Mouse (Mus musculus): ENCODE measurements at regions not wholly inside any gene's neighbourhood (a gene's known extent, or its start where the extent isn't known, plus 50 kb on each side); places are given as distances from the start of the nearest gene placed in this dataset.
A peak's percentile ranks its signal among the peaks of the same experiment; 100 is the strongest.
"Not testable (repeated sequence)": the region's sequence is repeated elsewhere in the genome, so short reads cannot be mapped to it uniquely, and the experiment has no call there.

DNA sequence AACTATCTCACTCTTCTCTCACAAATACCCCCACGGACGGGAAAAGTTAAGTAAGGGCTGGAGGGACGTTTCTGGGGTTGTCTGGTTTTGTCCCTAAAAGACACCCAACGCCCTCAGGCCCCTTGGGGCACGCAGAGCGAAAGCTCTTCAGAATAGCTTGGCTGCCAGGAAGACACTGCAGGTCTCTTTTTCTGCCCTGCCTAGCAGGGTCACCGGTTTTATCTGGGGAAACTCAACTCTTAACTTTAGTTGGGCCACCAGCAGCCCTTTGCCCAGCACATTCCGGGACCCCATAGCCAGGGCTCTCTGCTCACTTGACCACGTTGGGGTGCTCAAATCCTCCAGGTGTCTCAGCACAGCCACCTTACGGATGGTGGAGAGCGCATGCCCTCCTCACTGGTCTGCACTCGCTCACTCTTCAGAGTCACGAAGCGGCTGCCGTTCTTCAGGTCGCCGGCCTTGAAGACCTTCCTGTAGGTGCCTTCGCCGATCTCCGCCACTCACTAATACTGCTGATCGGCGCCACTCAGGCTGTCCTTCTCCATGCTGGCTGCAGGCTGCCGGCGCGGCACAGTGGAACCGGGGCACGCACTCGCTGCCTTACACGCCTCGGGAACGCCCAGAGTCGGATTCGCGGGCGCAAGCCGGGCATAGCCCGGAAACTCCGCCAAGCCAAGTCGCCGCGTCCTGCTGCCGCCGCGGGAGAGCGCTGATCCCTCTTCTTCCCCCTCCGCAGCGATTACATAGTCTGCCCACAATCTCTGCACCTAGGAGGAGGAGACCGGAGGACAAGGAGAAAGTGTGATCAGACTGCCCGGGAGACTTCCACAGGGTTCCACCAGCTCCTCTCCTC lies 83.0 kb downstream of the Ulbp1 start:
- peak; percentile 28 for DNase-seq

DNA sequence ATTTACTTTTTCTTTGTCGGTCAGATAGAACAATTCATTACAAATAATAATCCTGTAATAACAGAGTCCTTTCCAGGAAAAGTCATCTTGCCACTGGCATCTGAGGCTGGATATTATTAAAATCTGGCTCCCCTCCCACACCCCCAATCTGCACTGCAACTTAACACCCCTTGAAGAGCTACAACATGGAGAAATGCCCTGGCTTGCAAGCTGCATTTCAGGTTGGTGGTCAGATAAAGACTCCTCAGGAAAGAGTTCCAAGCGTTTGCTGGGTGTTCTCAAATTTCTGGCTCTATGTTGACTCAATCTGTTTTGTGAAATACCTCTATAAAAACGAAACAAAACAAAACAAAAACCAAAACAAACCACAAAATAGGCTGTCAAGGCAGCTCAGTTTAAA lies 114.6 kb downstream of the Ulbp1 start:
- DNase-seq: not testable (repeated sequence)

DNA sequence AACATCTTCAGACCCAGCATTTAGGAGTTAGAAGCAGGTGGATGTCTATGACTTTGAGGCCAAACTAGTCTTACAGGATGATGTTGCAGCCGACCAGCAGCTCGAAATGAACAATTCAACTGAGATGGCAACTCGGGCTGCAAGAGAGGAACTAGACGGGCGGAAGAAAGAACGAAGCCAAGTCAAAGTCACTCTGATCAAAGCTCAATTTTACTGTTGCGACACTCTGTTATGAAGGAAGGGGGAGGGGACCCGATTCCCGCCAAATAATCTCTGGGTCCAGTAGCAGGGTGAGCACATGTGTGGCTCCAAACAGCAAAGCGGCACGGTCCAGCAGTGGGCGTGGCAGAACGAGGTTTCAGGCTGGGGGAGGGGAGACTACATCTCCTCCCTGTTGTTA lies 129.1 kb downstream of the Ulbp1 start:
- DNase-seq: not testable (repeated sequence)

DNA sequence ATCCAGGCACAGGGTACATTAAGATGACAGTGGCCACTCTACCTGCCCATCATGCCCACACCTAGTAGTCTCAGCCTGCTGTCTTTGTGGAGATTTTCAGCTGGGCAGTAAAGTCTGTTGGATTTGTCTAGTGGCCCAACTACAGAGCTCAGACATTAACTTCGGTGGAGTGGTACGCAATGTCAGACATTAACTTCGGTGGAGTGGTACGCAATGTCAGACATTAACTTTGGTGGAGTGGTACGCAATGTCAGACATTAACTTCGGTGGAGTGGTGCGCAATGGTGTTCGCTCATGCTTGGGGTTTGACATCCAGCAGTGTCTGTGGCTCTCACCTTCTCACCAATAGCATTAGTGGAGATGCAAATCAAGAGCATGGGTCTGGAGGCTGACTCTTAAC lies 129.7 kb downstream of the Ulbp1 start:
- DNase-seq: not testable (repeated sequence)

DNA sequence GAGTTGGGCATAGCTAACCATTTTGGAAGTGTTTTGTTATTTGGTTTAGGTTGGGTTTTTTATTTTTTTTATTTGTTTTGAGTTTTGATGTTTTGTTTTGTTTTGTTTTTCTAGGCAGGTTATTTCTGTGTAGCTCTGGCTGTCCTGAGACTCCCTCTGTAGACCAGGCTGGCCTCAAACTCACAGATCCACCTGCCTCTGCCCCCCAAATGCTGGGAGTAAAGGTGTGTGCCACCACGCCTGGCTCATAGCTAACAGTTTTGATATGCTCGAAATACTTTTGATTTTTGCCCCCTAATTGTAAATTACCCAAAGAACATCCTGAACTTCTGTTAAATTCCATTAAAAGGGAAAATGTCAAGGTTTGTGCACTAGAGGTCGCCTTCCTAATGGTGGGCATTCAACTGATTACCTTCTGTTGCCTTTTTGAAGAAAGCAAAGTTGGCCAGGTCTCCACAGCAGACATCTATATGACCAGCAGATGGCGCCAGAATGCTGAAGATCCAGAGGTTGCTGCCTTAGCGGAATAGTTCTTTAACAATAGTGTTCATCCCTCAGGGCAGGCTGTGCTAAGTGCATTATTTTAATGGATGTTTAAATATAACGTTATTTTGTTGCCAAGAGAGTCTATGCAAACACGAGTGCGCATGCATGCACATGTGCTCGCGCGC lies 121.2 kb upstream of the Cnksr3 start:
- DNase-seq: peak; percentile 32

DNA sequence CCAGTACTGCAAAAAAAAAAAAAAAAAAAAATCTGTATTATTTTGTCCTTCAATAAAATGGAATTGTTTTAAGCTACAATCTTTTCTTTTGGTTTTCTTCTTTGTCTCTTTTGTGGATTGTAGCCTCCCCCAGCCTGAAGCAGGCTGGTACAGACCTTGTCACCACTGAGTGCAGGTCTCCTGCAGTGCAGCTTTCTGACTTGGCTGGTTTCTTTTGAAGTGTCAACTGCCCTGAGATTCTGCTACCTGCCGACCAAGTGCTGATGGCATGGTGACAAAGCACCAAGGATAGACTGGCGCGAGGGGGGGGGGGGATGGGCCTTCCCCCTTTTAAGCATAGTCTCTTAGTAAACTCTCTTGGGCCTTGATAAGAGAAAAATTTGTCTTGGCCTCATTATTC lies 116.2 kb upstream of the Cnksr3 start:
- no peak for DNase-seq

DNA sequence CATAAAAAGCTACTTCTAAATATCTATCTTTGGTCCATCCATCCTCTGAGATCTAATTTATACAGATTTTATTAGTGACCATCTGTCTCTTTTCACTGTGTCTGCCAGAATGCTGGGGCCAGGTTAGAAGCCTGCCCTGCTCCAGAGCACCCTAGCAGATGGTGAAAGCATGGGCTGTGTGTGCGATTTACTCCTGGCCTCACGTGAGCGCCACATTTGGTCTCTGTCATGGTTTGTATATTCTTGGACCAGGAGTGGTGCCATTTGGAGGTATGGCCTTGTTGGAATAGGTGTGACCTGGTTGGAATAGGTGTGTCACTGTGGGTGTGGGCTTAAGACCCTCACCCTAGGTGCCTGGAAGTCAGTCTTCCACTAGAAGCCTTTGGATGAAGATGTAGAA lies 115.0 kb upstream of the Cnksr3 start:
- DNase-seq: not testable (repeated sequence)

DNA sequence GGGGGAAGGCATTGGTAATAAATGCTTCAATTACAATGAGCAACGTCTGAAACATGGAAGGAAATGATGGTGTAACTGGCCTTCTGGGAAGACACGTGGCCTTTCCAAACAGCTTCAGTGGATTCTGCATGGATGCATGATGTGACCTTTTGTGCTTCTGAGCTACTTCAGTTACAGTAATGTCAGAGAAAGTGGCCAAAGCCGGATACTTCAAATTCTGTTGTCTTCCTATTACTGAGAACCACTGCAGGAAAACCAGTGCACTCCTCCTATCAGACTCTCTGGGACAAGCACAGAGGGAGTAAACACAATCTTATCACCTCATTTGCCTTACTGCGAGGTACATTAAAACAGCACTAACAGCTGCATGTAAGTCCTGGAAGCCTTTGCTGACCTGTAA lies 113.0 kb upstream of the Cnksr3 start:
- DNase-seq: no peak

DNA sequence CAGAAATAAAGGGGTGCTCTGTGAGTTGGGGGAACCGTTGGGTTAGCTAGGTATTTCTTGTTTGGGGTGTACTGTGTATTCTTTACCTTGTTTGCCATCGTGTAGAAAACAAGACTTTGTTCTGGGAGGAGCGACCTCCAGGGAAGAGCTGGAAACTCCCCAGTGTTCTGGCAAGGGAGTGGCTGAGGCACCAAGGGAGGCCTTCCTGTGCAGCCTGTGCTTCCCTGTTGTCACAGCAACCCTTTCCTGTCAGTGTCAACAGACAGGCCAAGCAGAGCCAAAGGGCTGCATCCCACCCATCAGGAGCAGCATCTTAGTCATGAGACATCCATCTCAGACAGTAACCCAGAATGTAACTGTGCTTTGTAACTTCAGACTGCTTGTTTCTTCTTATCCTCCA lies 111.2 kb upstream of the Cnksr3 start:
- DNase-seq: no peak

DNA sequence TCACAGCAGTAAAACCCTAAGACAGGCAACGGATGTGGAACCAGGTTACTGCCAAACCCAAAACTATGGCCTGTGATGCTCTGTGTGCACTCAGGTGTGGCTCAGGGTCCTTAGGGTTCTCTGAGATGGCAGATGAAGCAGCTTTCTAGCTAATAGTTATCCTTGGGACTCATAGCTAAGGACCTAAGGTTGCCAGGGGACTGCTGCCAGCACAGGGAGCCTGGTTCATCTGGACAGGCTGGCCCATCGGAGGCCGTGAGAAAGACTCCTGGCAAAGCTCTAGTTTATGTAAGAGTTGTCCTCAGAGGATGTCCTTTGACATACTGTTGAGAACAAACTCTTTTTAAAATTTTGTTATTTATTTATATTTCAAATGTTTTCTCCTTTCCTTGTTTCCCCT lies 97.9 kb upstream of the Cnksr3 start:
- no peak for DNase-seq

DNA sequence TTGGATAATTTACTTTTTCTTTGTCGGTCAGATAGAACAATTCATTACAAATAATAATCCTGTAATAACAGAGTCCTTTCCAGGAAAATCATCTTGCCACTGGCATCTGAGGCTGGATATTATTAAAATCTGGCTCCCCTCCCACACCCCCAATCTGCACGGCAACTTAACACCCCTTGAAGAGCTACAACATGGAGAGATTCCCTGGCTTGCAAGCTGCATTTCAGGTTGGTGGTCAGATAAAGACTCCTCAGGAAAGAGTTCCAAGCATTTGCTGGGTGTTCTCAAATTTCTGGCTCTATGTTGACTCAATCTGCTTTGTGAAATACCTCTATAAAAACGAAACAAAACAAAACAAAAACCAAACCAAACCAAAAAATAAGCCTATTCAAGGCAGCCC lies 93.8 kb upstream of the Cnksr3 start:
- DNase-seq: not testable (repeated sequence)

DNA sequence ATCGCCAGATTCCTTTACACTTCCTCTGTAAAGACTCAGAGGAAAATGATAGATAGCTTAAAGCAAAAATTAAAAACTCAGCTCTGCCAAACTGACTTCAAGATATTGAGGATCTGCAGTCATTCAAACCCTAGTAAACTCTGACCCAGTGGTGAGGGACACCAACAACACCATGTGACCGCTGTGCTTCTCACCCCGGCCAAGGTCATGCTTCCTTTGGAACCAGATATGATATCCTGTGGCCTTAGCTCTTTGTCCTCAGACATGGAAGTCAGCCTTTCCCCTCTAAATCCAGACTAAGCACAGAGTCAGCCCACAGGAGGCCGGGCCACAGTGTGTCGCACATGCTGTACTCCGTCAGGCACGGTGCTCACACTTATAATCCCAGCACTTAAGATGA lies 86.3 kb upstream of the Cnksr3 start:
- no peak for DNase-seq

DNA sequence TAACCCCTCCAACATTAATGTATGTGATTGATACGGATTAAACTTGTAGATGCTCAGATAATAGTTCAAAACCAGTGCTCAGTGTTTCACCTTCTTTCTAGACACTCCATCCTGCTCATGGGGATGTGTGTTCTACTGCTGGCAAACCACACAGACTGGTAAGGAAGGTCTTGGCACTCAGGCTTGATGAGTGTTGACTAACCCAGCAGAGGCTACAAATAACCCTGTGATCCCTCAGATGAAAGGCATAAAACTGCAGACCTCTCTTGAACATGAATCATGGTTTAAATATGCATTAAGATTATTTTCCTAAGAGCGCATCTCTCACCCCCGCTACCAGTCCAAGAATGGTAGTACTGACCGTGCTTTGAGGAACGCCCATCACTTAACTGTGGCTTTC lies 83.9 kb upstream of the Cnksr3 start:
- no peak for DNase-seq

DNA sequence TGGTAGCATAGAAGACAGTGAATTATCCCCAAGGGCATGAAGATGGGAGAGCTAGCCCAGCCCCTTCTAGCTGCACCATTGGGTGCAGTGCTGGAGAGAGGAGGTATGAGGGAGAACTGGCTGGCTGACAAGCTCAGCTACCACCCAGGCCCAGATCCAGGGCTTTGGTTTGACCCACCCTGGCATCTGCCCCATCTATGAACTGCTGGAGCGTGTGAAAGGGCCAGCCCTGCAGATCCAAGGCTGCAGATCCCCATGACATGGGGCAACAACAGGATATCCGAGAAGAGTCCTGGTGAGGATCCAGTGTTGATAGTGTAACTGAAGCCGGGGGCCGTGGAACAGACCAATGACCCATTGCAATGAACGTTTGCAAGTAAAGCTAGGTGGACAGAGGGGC lies 81.2 kb upstream of the Cnksr3 start:
- no peak for DNase-seq

DNA sequence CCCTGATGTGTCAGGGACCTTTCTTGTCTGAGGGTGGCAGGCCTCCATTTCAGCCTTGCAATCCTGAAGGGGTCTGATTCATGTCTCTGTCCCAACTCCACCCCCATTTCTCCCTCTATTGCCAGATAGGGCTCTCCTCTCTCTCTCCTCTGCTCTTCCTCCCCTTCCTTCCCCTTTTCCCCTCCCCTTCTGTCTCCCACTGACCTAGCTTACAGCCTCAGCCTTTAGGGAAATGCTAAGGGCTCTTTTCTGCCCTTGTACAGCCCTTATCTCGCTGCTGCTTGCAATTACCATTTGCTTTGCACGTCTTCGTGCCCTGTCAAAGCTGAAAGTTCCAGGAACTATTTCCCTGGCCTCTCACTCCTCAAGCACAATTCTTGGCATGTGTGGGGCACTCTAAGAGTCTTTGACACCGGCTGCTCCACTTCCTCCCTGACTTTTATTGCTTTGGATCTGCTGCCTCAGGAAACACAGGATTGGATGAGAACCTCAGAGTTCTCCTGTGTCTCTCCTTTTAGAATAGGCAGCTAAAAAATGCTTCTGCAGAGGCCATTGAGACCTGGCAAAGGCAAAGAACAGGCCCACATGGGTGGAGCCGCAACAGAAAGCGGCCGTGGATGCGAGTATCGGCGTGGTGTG lies 77.9 kb upstream of the Cnksr3 start:
- DNase-seq: no peak

DNA sequence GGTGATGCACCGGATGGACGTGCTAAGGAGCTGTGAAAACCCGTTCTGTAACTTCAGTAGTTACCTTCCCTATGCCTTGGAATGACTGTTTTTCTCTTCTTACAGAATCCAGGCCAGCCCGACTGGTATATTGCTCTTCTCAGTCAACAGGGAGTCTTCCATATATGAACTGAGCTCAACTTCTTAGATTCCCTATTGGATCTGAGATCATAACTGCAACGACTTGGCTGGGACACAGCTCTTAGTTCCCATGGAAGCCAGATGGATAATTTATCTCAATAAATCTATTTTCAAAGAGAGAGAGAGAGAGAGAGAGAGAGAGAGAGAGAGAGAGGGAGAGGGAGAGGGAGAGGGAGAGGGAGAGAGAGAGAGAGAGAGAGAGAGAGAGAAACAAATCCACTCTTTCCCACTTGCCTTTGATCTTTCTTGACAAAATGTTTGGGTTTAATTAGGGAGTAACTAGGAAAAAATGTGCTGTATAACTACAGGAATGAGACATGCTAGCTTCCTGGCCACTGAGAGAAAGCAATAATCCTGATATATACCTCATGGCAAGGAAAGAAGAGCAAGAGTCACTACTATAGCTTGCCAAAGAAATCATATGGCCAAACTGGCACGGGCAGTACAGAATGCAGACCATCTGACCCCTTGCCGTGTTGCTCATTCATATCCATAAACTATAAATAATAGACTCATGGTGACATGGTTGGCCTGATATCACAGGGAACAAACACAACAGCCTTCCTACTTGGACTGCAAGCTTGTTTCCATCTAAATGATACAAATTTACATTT lies 73.3 kb upstream of the Cnksr3 start:
- DNase-seq: no peak

DNA sequence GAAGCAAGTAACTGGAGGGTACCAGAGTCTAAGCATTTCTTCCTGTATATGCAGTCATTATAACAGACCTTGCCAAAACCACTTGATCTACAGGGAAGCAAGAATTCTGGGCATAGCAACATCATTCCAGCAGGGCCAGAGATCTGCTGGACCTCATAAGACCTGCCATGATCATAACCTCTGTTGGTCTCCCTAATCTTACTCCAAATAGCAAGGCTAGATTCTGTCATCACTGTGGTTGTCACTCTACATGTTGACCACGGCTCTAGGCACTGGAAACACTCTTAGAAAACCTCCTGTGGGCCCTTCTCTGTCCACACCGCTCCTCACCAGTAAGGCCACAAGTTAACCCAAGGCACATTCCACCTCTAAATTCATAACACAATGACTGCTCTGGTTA lies 68.4 kb upstream of the Cnksr3 start:
- no peak for DNase-seq

DNA sequence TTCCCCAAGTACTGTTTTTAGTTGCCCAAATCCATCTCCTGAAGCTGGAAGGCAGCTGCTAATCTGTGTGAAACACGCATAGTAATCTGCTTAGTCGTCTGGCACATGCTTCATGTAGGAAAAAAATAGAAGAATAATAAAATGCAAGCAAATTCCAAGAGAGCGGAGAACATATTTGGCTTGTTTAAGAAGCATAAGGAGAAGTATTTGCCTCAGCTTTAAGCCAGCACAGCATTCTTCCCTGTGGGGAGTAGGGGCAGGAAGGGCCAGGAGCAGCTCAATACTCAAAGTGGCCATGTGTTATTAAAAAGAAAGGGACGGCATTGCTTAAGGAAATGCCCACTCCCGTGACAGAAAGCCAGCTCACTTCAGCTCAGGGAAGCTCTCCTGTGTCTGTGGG lies 66.8 kb upstream of the Cnksr3 start:
- DNase-seq: no peak

DNA sequence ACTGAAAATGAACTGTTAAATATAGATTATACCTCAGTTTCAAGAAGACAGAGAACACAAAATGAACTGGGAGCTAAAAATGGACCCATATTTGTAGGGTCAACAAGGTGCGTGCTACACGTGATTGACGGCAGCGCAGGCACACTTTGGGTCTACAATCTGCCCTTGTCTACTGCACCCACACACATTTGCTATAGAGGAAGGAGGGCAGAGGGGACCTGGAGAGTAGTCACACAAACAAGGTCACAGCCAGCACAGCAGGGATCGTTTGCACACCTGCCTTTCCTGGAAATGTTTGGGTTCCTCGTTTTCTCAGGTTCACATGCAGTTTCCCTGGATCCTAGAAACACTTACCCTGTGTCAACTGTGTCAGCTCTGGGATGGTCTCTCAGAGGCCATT lies 63.3 kb upstream of the Cnksr3 start:
- no peak for DNase-seq

DNA sequence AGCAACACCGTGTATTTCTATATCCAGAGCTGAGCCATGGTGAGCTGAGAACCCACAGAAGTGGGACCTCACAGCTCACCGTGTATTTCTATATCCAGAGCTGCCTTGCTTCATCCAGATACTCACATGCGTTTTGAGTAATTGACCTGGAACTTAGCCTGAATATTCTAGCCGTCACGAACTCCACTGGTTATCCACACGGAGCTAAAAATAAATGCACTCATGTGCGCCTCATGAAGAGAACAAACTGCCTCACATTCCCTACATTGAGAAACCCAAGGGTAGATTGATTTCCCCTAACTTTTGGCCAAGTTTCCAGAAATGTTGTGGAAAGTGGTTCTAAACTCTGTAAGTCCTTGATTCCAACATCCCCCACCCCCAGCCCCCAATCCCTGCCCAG lies 62.4 kb upstream of the Cnksr3 start:
- no peak for DNase-seq

DNA sequence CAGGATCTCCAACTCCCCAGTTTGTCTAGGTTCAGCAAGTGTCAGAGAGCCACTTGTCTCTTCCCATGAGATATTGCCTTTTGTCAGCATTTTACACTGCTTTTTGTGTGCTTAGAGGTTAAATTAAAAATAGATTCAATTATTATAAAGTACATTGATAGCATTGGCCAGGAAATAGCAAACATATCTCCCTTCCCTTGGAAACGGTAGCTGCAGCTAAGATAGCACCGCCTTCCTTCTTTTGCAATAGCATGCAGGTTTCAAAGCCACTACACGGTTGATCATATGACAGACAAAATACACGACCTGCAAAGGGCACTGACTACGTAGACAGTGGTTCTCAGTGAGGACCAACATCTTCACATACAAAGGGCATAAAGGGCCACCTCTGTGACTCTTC lies 59.1 kb upstream of the Cnksr3 start:
- DNase-seq: no peak

DNA sequence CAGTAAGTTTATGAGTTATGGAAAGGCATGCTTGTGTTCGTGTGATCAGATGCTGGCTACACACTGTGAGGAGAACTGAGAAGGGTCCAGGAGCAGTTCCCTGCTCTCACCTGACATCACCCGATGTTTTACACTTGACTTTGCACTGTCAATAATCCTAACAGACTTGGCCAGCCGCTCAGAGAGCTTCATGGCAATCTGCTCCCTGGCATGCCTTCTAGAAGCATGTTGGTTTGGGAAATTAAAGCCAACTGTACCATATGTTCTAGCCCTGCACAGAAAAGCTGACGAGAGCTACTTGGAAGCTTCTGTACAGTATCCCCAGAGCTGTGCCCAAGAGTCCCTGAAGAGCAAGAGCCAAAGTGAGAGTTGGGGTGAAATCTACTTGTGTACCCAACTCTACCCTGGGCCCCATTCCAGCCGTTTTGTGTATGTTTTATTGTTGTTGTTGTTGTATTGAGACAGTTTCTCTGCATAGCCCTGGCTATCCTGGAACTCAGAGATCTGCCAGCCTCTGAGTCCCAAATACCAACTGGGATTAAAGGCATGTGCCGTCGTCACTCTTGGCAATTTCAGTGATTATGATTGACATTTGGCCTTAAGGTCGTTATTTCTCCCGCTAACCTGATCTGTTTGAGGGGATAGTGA lies 56.5 kb upstream of the Cnksr3 start:
- peak; percentile 15 for DNase-seq

DNA sequence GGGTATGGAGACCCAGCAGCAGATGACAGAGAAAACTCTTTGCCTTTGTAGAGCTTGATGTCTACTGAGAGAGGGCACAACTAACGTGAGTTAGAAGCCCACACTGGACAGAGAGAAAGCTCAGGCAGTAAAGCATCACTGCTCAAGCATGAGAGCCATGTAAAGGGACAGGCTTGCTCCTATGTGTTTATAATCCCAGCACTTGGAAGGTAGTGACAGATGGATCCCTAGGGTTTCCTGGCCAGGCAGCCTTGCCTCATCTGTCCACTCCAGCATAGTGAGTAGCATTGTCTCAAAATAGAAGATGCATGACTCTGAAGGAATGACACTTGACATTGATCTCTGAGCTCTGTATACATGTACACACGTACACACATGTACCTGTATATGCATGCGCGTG lies 55.9 kb upstream of the Cnksr3 start:
- DNase-seq: no peak

All from right cerebral cortex, postnatal 25 days (tissue).